Mouse (Mus musculus) cerebellum, adult 2 months (tissue): ENCODE measurements at regions not wholly inside any gene's neighbourhood (a gene's known extent, or its start where the extent isn't known, plus 50 kb on each side); places are given as distances from the start of the nearest gene placed in this dataset.

Experiments used
- CTCF ChIP-seq: fragments of 200-500 bp; IDR thresholded peaks from 2 replicates; pipeline ENCODE4 v1.5.1; 2011; ENCODE audit warnings: low read depth, mild to moderate bottlenecking, control low read depth, low read length, moderate library complexity, borderline replicate concordance; ENCODE audit not compliant: insufficient read depth
- POLR2A ChIP-seq: fragments of 200-500 bp; IDR thresholded peaks from 2 replicates; pipeline ENCODE4 v1.6.1; 2011; ENCODE audit warnings: low read length, control low read depth, borderline replicate concordance; ENCODE audit not compliant: insufficient read depth

DNA sequence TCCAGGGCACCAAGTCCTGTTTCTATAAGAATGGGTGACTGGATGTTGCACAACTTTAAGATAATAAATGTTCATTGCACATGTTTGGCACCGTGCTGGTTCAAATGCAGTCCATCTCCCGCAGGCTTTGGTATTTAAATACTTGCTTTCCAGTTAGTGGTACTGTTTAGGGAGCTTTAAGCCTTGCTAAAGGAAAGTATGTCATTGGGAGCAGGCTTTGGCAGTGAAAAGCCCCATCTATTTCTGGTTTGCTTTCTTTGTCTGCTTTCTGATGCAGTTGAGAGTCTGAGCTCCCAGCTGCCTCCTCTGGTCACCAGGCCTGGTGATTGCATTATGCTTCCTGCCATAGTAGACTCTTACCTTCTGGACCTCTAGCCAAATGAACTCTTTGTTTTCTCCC lies 283.0 kb upstream of the Mmadhc start:
- TF ChIP-seq POLR2A (no peak), CTCF (no peak)
